Mouse (Mus musculus): ENCODE measurements around the gene Lcn8. TPM values are rescaled to one million over a fixed set of nuclear protein-coding genes. Genes with fewer than 3 reads are reported as not detected.

The Lcn8 gene
- not detected in 2 replicates for total RNA-seq (2017)

- ATAC-seq (replicated peaks; ENCODE audit: low read depth, poor library complexity, severe bottlenecking), result no peak
Observed at GRCm38 (mm10) chr2:25652902-25653301, at the start of gene Lcn8. Gene Lcn8, plus strand, starts transcription at chr2:25653120.

- ATAC-seq (replicated peaks; ENCODE audit: low read depth, poor library complexity, severe bottlenecking), result peak; percentile 93
Observed at GRCm38 (mm10) chr2:25607761-25608622, 44.9 kb upstream of the Lcn8 start, which contains the start of gene Rabl6. Gene Rabl6, minus strand, starts transcription at chr2:25608521.

GRCm38 (mm10) chr2:25608671-25609070 is 44.2 kb upstream of the Lcn8 start:
- ATAC-seq (replicated peaks; ENCODE audit: low read depth, poor library complexity, severe bottlenecking), result peak; percentile 35

GRCm38 (mm10) chr2:25616398-25616797 is 36.5 kb upstream of the Lcn8 start:
- ATAC-seq (replicated peaks; ENCODE audit: low read depth, poor library complexity, severe bottlenecking), result no peak

- no peak for ATAC-seq (replicated peaks; ENCODE audit: low read depth, poor library complexity, severe bottlenecking)
Observed at GRCm38 (mm10) chr2:25617578-25617977, 35.3 kb upstream of the Lcn8 start, which contains the start of gene Ccdc183. Gene Ccdc183, minus strand, starts transcription at chr2:25617678.

GRCm38 (mm10) chr2:25620386-25620785 is 32.5 kb upstream of the Lcn8 start:
- ATAC-seq (replicated peaks; ENCODE audit: low read depth, poor library complexity, severe bottlenecking), result peak; percentile 53

- no peak for ATAC-seq (replicated peaks; ENCODE audit: low read depth, poor library complexity, severe bottlenecking)
Observed at GRCm38 (mm10) chr2:25620852-25621228, 32.1 kb upstream of the Lcn8 start.

GRCm38 (mm10) chr2:25621229-25622200 is 31.4 kb upstream of the Lcn8 start, which contains the start of gene Tmem141:
Gene Tmem141, minus strand, starts transcription at chr2:25622005.
- ATAC-seq (replicated peaks; ENCODE audit: low read depth, poor library complexity, severe bottlenecking), result peak; percentile 78

- no peak for ATAC-seq (replicated peaks; ENCODE audit: low read depth, poor library complexity, severe bottlenecking)
Observed at GRCm38 (mm10) chr2:25625986-25626385, 26.9 kb upstream of the Lcn8 start.

- no peak for ATAC-seq (replicated peaks; ENCODE audit: low read depth, poor library complexity, severe bottlenecking)
Observed at GRCm38 (mm10) chr2:25627811-25628210, 25.1 kb upstream of the Lcn8 start, which contains the start of gene Fcna. Gene Fcna, minus strand, starts transcription at chr2:25628030.

GRCm38 (mm10) chr2:25628738-25629137 is 24.2 kb upstream of the Lcn8 start:
- ATAC-seq (replicated peaks; ENCODE audit: low read depth, poor library complexity, severe bottlenecking), result no peak

GRCm38 (mm10) chr2:25633616-25634015 is 19.3 kb upstream of the Lcn8 start:
- ATAC-seq (replicated peaks; ENCODE audit: low read depth, poor library complexity, severe bottlenecking), result no peak

- no peak for ATAC-seq (replicated peaks; ENCODE audit: low read depth, poor library complexity, severe bottlenecking)
Observed at GRCm38 (mm10) chr2:25634046-25634445, 18.9 kb upstream of the Lcn8 start.

GRCm38 (mm10) chr2:25639890-25640289 is 13.0 kb upstream of the Lcn8 start:
- ATAC-seq (replicated peaks; ENCODE audit: low read depth, poor library complexity, severe bottlenecking), result no peak

GRCm38 (mm10) chr2:25654502-25654901 is 1.6 kb downstream of the Lcn8 start:
- ATAC-seq (replicated peaks; ENCODE audit: low read depth, poor library complexity, severe bottlenecking), result no peak

GRCm38 (mm10) chr2:25656691-25657090 is 3.8 kb downstream of the Lcn8 start:
- no peak for ATAC-seq (replicated peaks; ENCODE audit: low read depth, poor library complexity, severe bottlenecking)

- ATAC-seq (replicated peaks; ENCODE audit: low read depth, poor library complexity, severe bottlenecking), result no peak
Observed at GRCm38 (mm10) chr2:25657246-25657645, 4.3 kb downstream of the Lcn8 start.

GRCm38 (mm10) chr2:25657652-25658051 is 4.7 kb downstream of the Lcn8 start, which contains the start of gene Lcn5:
Gene Lcn5, plus strand, starts transcription at chr2:25657952.
- no peak for ATAC-seq (replicated peaks; ENCODE audit: low read depth, poor library complexity, severe bottlenecking)

- ATAC-seq (replicated peaks; ENCODE audit: low read depth, poor library complexity, severe bottlenecking), result no peak
Observed at GRCm38 (mm10) chr2:25660279-25660678, 7.4 kb downstream of the Lcn8 start.

- ATAC-seq (replicated peaks; ENCODE audit: low read depth, poor library complexity, severe bottlenecking), result no peak
Observed at GRCm38 (mm10) chr2:25661245-25661970, 8.5 kb downstream of the Lcn8 start.

Data from common myeloid progenitor, adult 5-6 weeks (primary cell).